Mouse (Mus musculus) CD4-positive naive resting alpha-beta T cell, adult 57 days (primary cell): ENCODE data around the gene Cd40. TPM values are rescaled to one million over a fixed set of nuclear protein-coding genes. Genes with fewer than 3 reads are reported as not detected.

Source experiments
- total RNA-seq: library from RNA; stranded (reverse); gene quantifications from one replicate; pipeline ENCODE4 v1.2.4, GENCODE M21; 2023

The Cd40 gene
- total RNA-seq: 7.1 TPM

GRCm38 (mm10) chr2:165054888-165055852, at the start of gene Cd40:
Cd40 (plus strand) TSS chr2:165055627.

GRCm38 (mm10) chr2:165034131-165035057, 21.0 kb upstream of the Cd40 start, which contains the start of gene Ncoa5:
Ncoa5 (minus strand) TSS chr2:165034867.

GRCm38 (mm10) chr2:165090650-165091049, 35.2 kb downstream of the Cd40 start, which contains the start of gene 1700025C18Rik:
1700025C18Rik (minus strand) TSS chr2:165090750.

Other genes starting within 250 kb of the Cd40 start
- gene Zswim1, start 232.9 kb upstream of the Cd40 start, total RNA-seq: 11.9 TPM
- gene Spata25, start 227.1 kb upstream of the Cd40 start, total RNA-seq: not detected
- 91.4 TPM for gene Ctsa, start 222.8 kb upstream of the Cd40 start, total RNA-seq
- gene Neurl2, start 222.2 kb upstream of the Cd40 start, total RNA-seq: 0.59 TPM
- 0.86 TPM for gene Pltp, start 197.9 kb upstream of the Cd40 start, total RNA-seq
- 115 TPM for gene Pcif1, start 176.3 kb upstream of the Cd40 start, total RNA-seq
- 56.1 TPM for gene Zfp335, start 143.9 kb upstream of the Cd40 start, total RNA-seq
- gene Mmp9, start 114.8 kb upstream of the Cd40 start, total RNA-seq: 2.5 TPM
- gene Slc12a5, start 94.8 kb upstream of the Cd40 start, total RNA-seq: 0.15 TPM
- 42.5 TPM for gene Ncoa5, start 20.8 kb upstream of the Cd40 start, total RNA-seq
- not detected for gene 1700025C18Rik, start 35.1 kb downstream of the Cd40 start, total RNA-seq
- gene Cdh22, start 179.2 kb downstream of the Cd40 start, total RNA-seq: not detected
- gene Slc35c2, start 232.2 kb downstream of the Cd40 start, total RNA-seq: 35.5 TPM